8 mouse cellular contexts compared by ENCODE assay signal in genomic region chr17:34118873-34119248, GRCm38 (mm10). TPM values are rescaled to one million over a fixed set of nuclear protein-coding genes. Genes with fewer than 3 reads are reported as not detected.
DNase-seq lines count a peak whose midpoint lies in the region; ATAC-seq and TF ChIP-seq lines count a peak whose summit lies in the region.

No protein-coding gene starts in this region.

- no peak for TF ChIP-seq CTCF in kidney, postnatal 0 days (IDR thresholded peaks at IDR 0.05; ENCODE audit: low read depth)

- ATAC-seq in kidney, postnatal 0 days (replicated peaks; ENCODE audit: low FRiP score, low read depth) = peak; percentile 23; the same call in 1 of the 2 replicates
- no peak for ATAC-seq in hindbrain, embryonic 16.5 days
- ATAC-seq in midbrain, embryonic 16.5 days = no peak; the same call in 1 of the 2 replicates

- H3K9ac ChIP-seq in kidney, postnatal 0 days (ENCODE audit: low read depth, low read length) = peak overlapping the region; percentile 88
- peak overlapping the region; percentile 84 for H3K9ac ChIP-seq in hindbrain, embryonic 16.5 days (ENCODE audit: low read depth, low read length)
- peak overlapping the region; percentile 85 for H3K9ac ChIP-seq in midbrain, embryonic 16.5 days (ENCODE audit: low read depth, low read length)

- H3K9me3 ChIP-seq in kidney, postnatal 0 days (replicated peaks; ENCODE audit: low read length) = no peaks in the 10 kb centered on the region
- no peaks in the 10 kb centered on the region for H3K9me3 ChIP-seq in embryonic facial prominence, embryonic 10.5 days
- H3K9me3 ChIP-seq in hindbrain, embryonic 16.5 days (ENCODE audit: control insufficient read depth, low read length) = no peaks in the 10 kb centered on the region
- H3K9me3 ChIP-seq in midbrain, embryonic 16.5 days (replicated peaks; ENCODE audit: control insufficient read depth, low read length, poor library complexity, severe bottlenecking) = no peaks in the 10 kb centered on the region

- peaks cover 35% of the 10 kb centered on the region for H3K36me3 ChIP-seq in kidney, postnatal 0 days (ENCODE audit: insufficient read depth, low read length)
- peaks cover 56% of the 10 kb centered on the region for H3K36me3 ChIP-seq in embryonic facial prominence, embryonic 10.5 days (replicated peaks)
- peaks cover 25% of the 10 kb centered on the region for H3K36me3 ChIP-seq in hindbrain, embryonic 16.5 days (ENCODE audit: control insufficient read depth, insufficient read depth, low read length)
- peaks cover 23% of the 10 kb centered on the region for H3K36me3 ChIP-seq in midbrain, embryonic 16.5 days (ENCODE audit: control insufficient read depth, insufficient read depth, low read length)

- H3K4me2 ChIP-seq in kidney, postnatal 0 days (ENCODE audit: low read length) = peak overlapping the region; percentile 83
- H3K4me2 ChIP-seq in hindbrain, embryonic 16.5 days (ENCODE audit: low read length) = peak overlapping the region; percentile 84
- peak overlapping the region; percentile 84 for H3K4me2 ChIP-seq in midbrain, embryonic 16.5 days (ENCODE audit: low read length)

- H3K4me3 ChIP-seq in kidney, postnatal 0 days (replicated peaks; ENCODE audit: low read depth, low read length) = peak overlapping the region; percentile 95
- H3K4me3 ChIP-seq in embryonic facial prominence, embryonic 10.5 days = peak overlapping the region; percentile 99
- peak overlapping the region; percentile 86 for H3K4me3 ChIP-seq in hindbrain, embryonic 16.5 days (ENCODE audit: low read length)
- H3K4me3 ChIP-seq in midbrain, embryonic 16.5 days (ENCODE audit: low read depth, low read length) = peak overlapping the region; percentile 88

- 0% methylated on average over 37 of the region's 38 CpGs for WGBS in kidney, postnatal 0 days
- WGBS in embryonic facial prominence, embryonic 10.5 days = under 1% methylated on average over 38 of the region's 38 CpGs
- under 1% methylated on average over 38 of the region's 38 CpGs for WGBS in hindbrain, embryonic 16.5 days
- WGBS in midbrain, embryonic 16.5 days = 0% methylated on average over 38 of the region's 38 CpGs

- no peak for DNase-seq in kidney, postnatal 0 days (ENCODE audit: low spot score)
- DNase-seq in kidney, postnatal 10 days = no peak
- DNase-seq in embryonic facial prominence, embryonic 10.5 days (ENCODE audit: low spot score) = no peak
- DNase-seq in spleen, adult 12 weeks (ENCODE audit: low spot score) = no peak
- DNase-seq in adrenal gland, adult 18-20 months (ENCODE audit: low spot score in 2 of 2) = no peak
- no peak for DNase-seq in ovary, postnatal 36 days (ENCODE audit: low spot score)

- H3K27me3 ChIP-seq in kidney, postnatal 0 days (ENCODE audit: insufficient read depth, low read length) = no peaks in the 10 kb centered on the region
- H3K27me3 ChIP-seq in embryonic facial prominence, embryonic 10.5 days (replicated peaks; ENCODE audit: low read depth, poor library complexity, severe bottlenecking) = no peaks in the 10 kb centered on the region
- no peaks in the 10 kb centered on the region for H3K27me3 ChIP-seq in hindbrain, embryonic 16.5 days (replicated peaks; ENCODE audit: control insufficient read depth, insufficient read depth, low read length)
- H3K27me3 ChIP-seq in midbrain, embryonic 16.5 days (ENCODE audit: control insufficient read depth, insufficient read depth, low read depth, low read length) = no peaks in the 10 kb centered on the region

- peak overlapping the region; percentile 81 for H3K27ac ChIP-seq in kidney, postnatal 0 days
- peak overlapping the region; percentile 100 for H3K27ac ChIP-seq in embryonic facial prominence, embryonic 10.5 days (replicated peaks)
- H3K27ac ChIP-seq in hindbrain, embryonic 16.5 days (ENCODE audit: low read depth, low read length) = peak overlapping the region; percentile 100
- H3K27ac ChIP-seq in midbrain, embryonic 16.5 days (ENCODE audit: low read length) = peak overlapping the region; percentile 100

- H3K4me1 ChIP-seq in kidney, postnatal 0 days (replicated peaks; ENCODE audit: insufficient read depth, low read length) = peaks cover 5% of the 10 kb centered on the region
- H3K4me1 ChIP-seq in embryonic facial prominence, embryonic 10.5 days = peaks cover 28% of the 10 kb centered on the region
- H3K4me1 ChIP-seq in hindbrain, embryonic 16.5 days (ENCODE audit: control insufficient read depth, insufficient read depth, low read depth, low read length) = peaks cover 17% of the 10 kb centered on the region
- H3K4me1 ChIP-seq in midbrain, embryonic 16.5 days (ENCODE audit: control insufficient read depth, insufficient read depth, low read length) = peaks cover 26% of the 10 kb centered on the region

RNA-seq across cellular contexts. Expression of gene H2-DMa, which starts 0.5 kb away (rescaled TPM):
- polyA plus RNA-seq in kidney, postnatal 0 days (2015; fragmentation: Nextera tagmentation; extraction: Ambion mirVana) = 18.6 and 20.6 TPM in 2 replicates
- 4.2 and 4.8 TPM in 2 replicates for polyA plus RNA-seq in embryonic facial prominence, embryonic 10.5 days (2016; fragmentation: Nextera tagmentation; extraction: Ambion mirVana)
- polyA plus RNA-seq in hindbrain, embryonic 16.5 days (2015; fragmentation: Nextera tagmentation; extraction: Ambion mirVana) = 20.5 and 20.9 TPM in 2 replicates
- polyA plus RNA-seq in midbrain, embryonic 16.5 days (2015; fragmentation: Nextera tagmentation; extraction: Ambion mirVana) = 22.5 and 22.7 TPM in 2 replicates
- 10 to 100 TPM; 14.7 to 21.0 TPM for total RNA-seq in adrenal gland, adult 18-20 months (2021)

RNA-seq across cellular contexts. Expression of gene Brd2, which starts 3.6 kb away (rescaled TPM):
- 90.2 and 100 TPM in 2 replicates for polyA plus RNA-seq in kidney, postnatal 0 days (2015; fragmentation: Nextera tagmentation; extraction: Ambion mirVana)
- 141 and 144 TPM in 2 replicates for polyA plus RNA-seq in embryonic facial prominence, embryonic 10.5 days (2016; fragmentation: Nextera tagmentation; extraction: Ambion mirVana)
- polyA plus RNA-seq in hindbrain, embryonic 16.5 days (2015; fragmentation: Nextera tagmentation; extraction: Ambion mirVana) = 98.5 and 123 TPM in 2 replicates
- 117 and 126 TPM in 2 replicates for polyA plus RNA-seq in midbrain, embryonic 16.5 days (2015; fragmentation: Nextera tagmentation; extraction: Ambion mirVana)
- 100 to 1,000 TPM; 199 to 244 TPM for total RNA-seq in adrenal gland, adult 18-20 months (2021)

RNA-seq across cellular contexts. Expression of gene H2-DMb2, which starts 24.2 kb away (rescaled TPM):
- polyA plus RNA-seq in kidney, postnatal 0 days (2015; fragmentation: Nextera tagmentation; extraction: Ambion mirVana) = 15.3 and 19.4 TPM in 2 replicates
- polyA plus RNA-seq in embryonic facial prominence, embryonic 10.5 days (2016; fragmentation: Nextera tagmentation; extraction: Ambion mirVana) = 0.17 and 0.28 TPM in 2 replicates
- 0.25 and 0.28 TPM in 2 replicates for polyA plus RNA-seq in hindbrain, embryonic 16.5 days (2015; fragmentation: Nextera tagmentation; extraction: Ambion mirVana)
- 0.49 and 0.53 TPM in 2 replicates for polyA plus RNA-seq in midbrain, embryonic 16.5 days (2015; fragmentation: Nextera tagmentation; extraction: Ambion mirVana)
- total RNA-seq in adrenal gland, adult 18-20 months (2021) = 1 to 10 TPM; 2.0 to 3.8 TPM

RNA-seq across cellular contexts. Expression of gene H2-Oa, which starts 26.7 kb away (rescaled TPM):
- 0.83 and 0.95 TPM in 2 replicates for polyA plus RNA-seq in kidney, postnatal 0 days (2015; fragmentation: Nextera tagmentation; extraction: Ambion mirVana)
- 0.31 and 0.69 TPM in 2 replicates for polyA plus RNA-seq in embryonic facial prominence, embryonic 10.5 days (2016; fragmentation: Nextera tagmentation; extraction: Ambion mirVana)
- polyA plus RNA-seq in hindbrain, embryonic 16.5 days (2015; fragmentation: Nextera tagmentation; extraction: Ambion mirVana) = 0.14 TPM in 1 of 2 replicates, not detected in the other
- 0.16 TPM in 1 of 2 replicates, not detected in the other for polyA plus RNA-seq in midbrain, embryonic 16.5 days (2015; fragmentation: Nextera tagmentation; extraction: Ambion mirVana)
- total RNA-seq in adrenal gland, adult 18-20 months (2021) = under 1 TPM; 0.36 to 0.54 TPM

RNA-seq across cellular contexts. Expression of gene H2-DMb1, which starts 34.0 kb away (rescaled TPM):
- 12.9 and 13.5 TPM in 2 replicates for polyA plus RNA-seq in kidney, postnatal 0 days (2015; fragmentation: Nextera tagmentation; extraction: Ambion mirVana)
- polyA plus RNA-seq in embryonic facial prominence, embryonic 10.5 days (2016; fragmentation: Nextera tagmentation; extraction: Ambion mirVana) = 0.52 and 0.55 TPM in 2 replicates
- polyA plus RNA-seq in hindbrain, embryonic 16.5 days (2015; fragmentation: Nextera tagmentation; extraction: Ambion mirVana) = 0.68 and 1.5 TPM in 2 replicates
- 0.69 and 0.88 TPM in 2 replicates for polyA plus RNA-seq in midbrain, embryonic 16.5 days (2015; fragmentation: Nextera tagmentation; extraction: Ambion mirVana)
- total RNA-seq in adrenal gland, adult 18-20 months (2021) = 10 to 100 TPM in 1 of 2 experiments, 1 to 10 TPM in 1; 8.5 to 13.3 TPM

Comparison
In these comparisons a context has a peak if more than half of its experiments do, and no peak if none do; other contexts are left out.
1. RNA of gene H2-DMb2, which starts 24.2 kb away (polyA plus RNA-seq): 15.3 to 19.4 TPM in kidney, postnatal 0 days; 0.49 to 0.53 TPM in midbrain, embryonic 16.5 days, 0.25 to 0.28 TPM in hindbrain, embryonic 16.5 days and 0.17 to 0.28 TPM in embryonic facial prominence, embryonic 10.5 days; every median in the first group is over 10 times any median in the second.
2. Peak in every context shown above with its lines, with median percentiles within 50 percentile points of each other: H3K27ac ChIP-seq, H3K4me2 ChIP-seq, H3K4me3 ChIP-seq and H3K9ac ChIP-seq.